Mouse (Mus musculus): ENCODE measurements around the gene Cmtm6. TPM values are rescaled to one million over a fixed set of nuclear protein-coding genes. Genes with fewer than 3 reads are reported as not detected.

The Cmtm6 gene
- polyA plus RNA-seq, 1 experiment: 15.2 TPM

- DNase-seq: no peak
- 86% methylated on average over 11 of the region's 11 CpGs for WGBS
- TF ChIP-seq POLR2A (IDR thresholded peaks at IDR 0.05; ENCODE audit: borderline replicate concordance, insufficient read depth, low read length) (no peak), CTCF (IDR thresholded peaks at IDR 0.05; ENCODE audit: borderline replicate concordance, insufficient read depth, low read depth, low read length) (no peak)
These were observed 30.9 kb downstream of the Cmtm6 start for GRCm38 (mm10) chr9:114761848-114762247.

DNA sequence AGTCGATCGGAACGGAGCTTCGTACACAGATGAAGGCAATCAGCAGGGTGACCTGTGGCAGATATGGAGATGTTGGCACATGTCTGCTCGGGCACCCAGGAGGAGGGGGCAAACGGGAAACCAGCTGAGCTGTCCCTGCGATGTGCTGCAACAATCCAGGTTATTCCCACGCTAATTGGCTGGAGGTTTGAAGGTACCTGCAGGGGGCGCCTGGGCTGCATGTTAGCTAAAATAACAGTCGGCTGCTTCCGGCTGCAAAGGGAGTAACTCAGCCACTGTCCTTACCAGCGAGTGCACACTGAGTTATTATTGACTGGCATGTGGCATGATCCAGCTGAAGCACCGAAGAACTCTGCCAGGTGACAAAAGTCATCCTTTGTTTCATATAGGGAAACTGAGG is 32.4 kb downstream of the Cmtm6 start:
- no peak for DNase-seq
- 40% methylated on average over 13 of the region's 13 CpGs for WGBS
- Histone ChIP-seq H3K4me1 (ENCODE audit: control insufficient read depth, insufficient read depth, low read length) (peaks cover 12% of the 10 kb centered on the region), H3K27ac (ENCODE audit: insufficient read depth, low read length) (no peak overlapping the region), H3K4me3 (replicated peaks; ENCODE audit: insufficient read depth, low read depth, low read length) (no peak overlapping the region), H3K27me3 (ENCODE audit: control insufficient read depth, insufficient read depth, low read length) (no peaks in the 10 kb centered on the region)
- TF ChIP-seq POLR2A (IDR thresholded peaks at IDR 0.05; ENCODE audit: borderline replicate concordance, insufficient read depth, low read length) (no peak), CTCF (IDR thresholded peaks at IDR 0.05; ENCODE audit: borderline replicate concordance, insufficient read depth, low read depth, low read length) (peak; percentile 25; the same call in 1 of the 2 replicates)

More at GRCm38 (mm10) chr9:114761848-114762247, 30.9 kb downstream of the Cmtm6 start:
- Histone ChIP-seq H3K4me1 (ENCODE audit: control insufficient read depth, insufficient read depth, low read length) (0 out of 2 replicates have a peak, but pooled peaks cover 3% of the 10 kb centered on the region), H3K27ac (ENCODE audit: insufficient read depth, low read length) (no peak overlapping the region), H3K4me3 (replicated peaks; ENCODE audit: insufficient read depth, low read depth, low read length) (no peak overlapping the region), H3K27me3 (ENCODE audit: control insufficient read depth, insufficient read depth, low read length) (no peaks in the 10 kb centered on the region)

DNA sequence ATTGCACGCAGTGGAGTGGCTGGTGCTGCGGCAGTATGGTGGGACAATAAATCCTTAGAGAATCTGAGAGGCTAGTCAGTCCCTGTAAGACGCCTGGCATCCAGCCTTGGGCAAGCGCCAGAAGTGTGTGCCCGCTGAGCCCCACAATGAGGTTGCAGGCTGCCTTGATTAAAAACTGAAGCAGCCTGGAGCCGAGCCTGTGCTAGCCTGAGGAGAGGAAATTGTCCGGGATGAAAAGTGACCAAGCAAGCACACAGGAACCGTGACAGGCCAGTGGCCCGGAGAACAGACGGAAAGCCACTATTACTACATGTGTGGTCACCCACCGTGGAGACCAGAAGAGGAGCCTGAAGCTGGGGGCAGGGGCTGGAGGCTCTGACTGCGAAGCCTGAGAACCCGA is 36.1 kb downstream of the Cmtm6 start:
- WGBS: 7% methylated on average over 13 of the region's 13 CpGs
- TF ChIP-seq POLR2A (IDR thresholded peaks at IDR 0.05; ENCODE audit: borderline replicate concordance, insufficient read depth, low read length) (no peak), CTCF (IDR thresholded peaks at IDR 0.05; ENCODE audit: borderline replicate concordance, insufficient read depth, low read depth, low read length) (no peak)
- Histone ChIP-seq H3K4me3 (replicated peaks; ENCODE audit: insufficient read depth, low read depth, low read length) (no peak overlapping the region), H3K27ac (ENCODE audit: insufficient read depth, low read length) (no peak overlapping the region), H3K4me1 (ENCODE audit: control insufficient read depth, insufficient read depth, low read length) (peaks cover 12% of the 10 kb centered on the region), H3K27me3 (ENCODE audit: control insufficient read depth, insufficient read depth, low read length) (no peaks in the 10 kb centered on the region)
- peak; percentile 65 to 73 for DNase-seq

DNA sequence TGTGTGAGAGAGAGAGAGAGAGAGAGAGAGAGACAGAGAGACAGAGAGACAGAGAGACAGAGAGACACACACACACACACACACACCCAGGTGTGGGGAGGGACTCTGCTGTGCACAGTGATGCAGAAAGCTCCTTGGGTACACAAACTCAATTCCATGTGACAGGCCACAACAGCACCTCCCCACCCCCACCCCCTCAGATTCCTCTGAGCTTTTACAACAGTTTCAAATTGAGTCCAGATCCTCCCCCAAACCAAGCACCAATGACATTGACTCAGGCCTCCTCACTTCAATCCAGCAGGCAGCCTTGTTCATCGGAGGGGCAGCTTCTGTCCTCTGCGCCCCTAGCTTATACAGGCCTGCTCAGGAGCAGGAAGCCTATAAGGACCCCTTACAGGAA is 36.6 kb downstream of the Cmtm6 start:
- no peak for TF ChIP-seq POLR2A (IDR thresholded peaks at IDR 0.05; ENCODE audit: borderline replicate concordance, insufficient read depth, low read length)
- no peak for TF ChIP-seq CTCF (IDR thresholded peaks at IDR 0.05; ENCODE audit: borderline replicate concordance, insufficient read depth, low read depth, low read length)
- H3K27ac ChIP-seq (ENCODE audit: insufficient read depth, low read length): no peak overlapping the region
- 73% methylated on average over 2 of the region's 2 CpGs for WGBS

DNA sequence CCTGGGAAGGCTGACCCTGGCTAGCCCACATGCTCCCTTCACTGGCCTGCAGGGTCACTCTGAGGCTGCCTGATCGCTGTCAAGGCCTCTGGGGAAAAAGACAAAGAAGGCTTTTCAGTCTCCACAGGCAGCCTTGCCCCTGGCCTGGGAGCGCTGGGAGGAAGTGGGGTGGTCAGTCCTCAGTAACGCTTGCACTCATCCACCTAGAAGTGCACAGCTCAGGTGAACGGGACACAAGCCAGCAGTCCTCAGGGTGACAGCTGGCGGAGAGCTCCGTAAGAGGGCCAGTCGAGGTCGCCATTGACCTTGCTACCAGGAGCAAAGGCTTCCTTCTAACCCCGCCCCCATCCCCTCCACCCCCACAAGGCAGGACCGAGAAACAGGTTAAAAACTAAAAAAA is 37.1 kb downstream of the Cmtm6 start:
- Histone ChIP-seq H3K4me3 (replicated peaks; ENCODE audit: insufficient read depth, low read depth, low read length) (no peak overlapping the region), H3K27ac (ENCODE audit: insufficient read depth, low read length) (no peak overlapping the region), H3K4me1 (ENCODE audit: control insufficient read depth, insufficient read depth, low read length) (peaks cover 12% of the 10 kb centered on the region), H3K27me3 (ENCODE audit: control insufficient read depth, insufficient read depth, low read length) (no peaks in the 10 kb centered on the region)
- no peak for DNase-seq
- TF ChIP-seq CTCF (IDR thresholded peaks at IDR 0.05; ENCODE audit: borderline replicate concordance, insufficient read depth, low read depth, low read length) (no peak), POLR2A (IDR thresholded peaks at IDR 0.05; ENCODE audit: borderline replicate concordance, insufficient read depth, low read length) (no peak)
- WGBS: 72% methylated on average over 10 of the region's 10 CpGs

More for the DNA sequence above, 36.6 kb downstream of the Cmtm6 start:
- Histone ChIP-seq H3K4me3 (replicated peaks; ENCODE audit: insufficient read depth, low read depth, low read length) (no peak overlapping the region), H3K4me1 (ENCODE audit: control insufficient read depth, insufficient read depth, low read length) (peaks cover 12% of the 10 kb centered on the region), H3K27me3 (ENCODE audit: control insufficient read depth, insufficient read depth, low read length) (no peaks in the 10 kb centered on the region)
- no peak for DNase-seq

- no peak overlapping the region for H3K27ac ChIP-seq (ENCODE audit: insufficient read depth, low read length)
- H3K4me1 ChIP-seq (ENCODE audit: control insufficient read depth, insufficient read depth, low read length): peaks cover 19% of the 10 kb centered on the region
- TF ChIP-seq POLR2A (IDR thresholded peaks at IDR 0.05; ENCODE audit: borderline replicate concordance, insufficient read depth, low read length) (no peak), CTCF (IDR thresholded peaks at IDR 0.05; ENCODE audit: borderline replicate concordance, insufficient read depth, low read depth, low read length) (no peak)
- H3K4me3 ChIP-seq (replicated peaks; ENCODE audit: insufficient read depth, low read depth, low read length): no peak overlapping the region
- 91% methylated on average over 4 of the region's 4 CpGs for WGBS
- no peak for DNase-seq
- no peaks in the 10 kb centered on the region for H3K27me3 ChIP-seq (ENCODE audit: control insufficient read depth, insufficient read depth, low read length)
These were observed 39.3 kb downstream of the Cmtm6 start for GRCm38 (mm10) chr9:114770224-114770623.

DNA sequence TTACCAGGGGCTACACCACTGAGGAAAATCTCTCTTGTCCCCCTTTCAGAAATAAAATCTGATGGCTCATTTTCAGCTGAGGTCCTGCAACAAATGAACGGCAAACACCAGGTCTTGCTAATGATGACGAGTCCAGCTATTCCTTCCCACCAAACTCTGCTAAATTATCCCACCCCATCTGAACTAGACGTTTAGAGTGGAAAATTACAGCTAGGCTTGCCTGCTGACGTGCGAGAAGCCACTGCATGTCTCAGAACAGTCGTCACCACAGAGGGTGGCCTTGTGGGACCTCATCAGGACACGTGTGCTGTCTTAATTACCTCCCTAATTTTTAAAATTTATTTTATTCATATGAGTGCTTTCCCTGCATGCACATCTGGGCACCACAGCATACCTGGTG is 40.6 kb downstream of the Cmtm6 start:
- 91% methylated on average over 7 of the region's 7 CpGs for WGBS
- H3K4me1 ChIP-seq (ENCODE audit: control insufficient read depth, insufficient read depth, low read length): peaks cover 23% of the 10 kb centered on the region
- TF ChIP-seq CTCF (IDR thresholded peaks at IDR 0.05; ENCODE audit: borderline replicate concordance, insufficient read depth, low read depth, low read length) (no peak), POLR2A (IDR thresholded peaks at IDR 0.05; ENCODE audit: borderline replicate concordance, insufficient read depth, low read length) (no peak)
- no peak overlapping the region for H3K27ac ChIP-seq (ENCODE audit: insufficient read depth, low read length)
- no peak overlapping the region for H3K4me3 ChIP-seq (replicated peaks; ENCODE audit: insufficient read depth, low read depth, low read length)
- DNase-seq: no peak
- no peaks in the 10 kb centered on the region for H3K27me3 ChIP-seq (ENCODE audit: control insufficient read depth, insufficient read depth, low read length)

GRCm38 (mm10) chr9:114774629-114775028 is 43.7 kb downstream of the Cmtm6 start:
- 59% methylated on average over 6 of the region's 6 CpGs for WGBS
- Histone ChIP-seq H3K27me3 (ENCODE audit: control insufficient read depth, insufficient read depth, low read length) (no peaks in the 10 kb centered on the region), H3K4me1 (ENCODE audit: control insufficient read depth, insufficient read depth, low read length) (peaks cover 11% of the 10 kb centered on the region; the same call in 1 of the 2 replicates), H3K4me3 (replicated peaks; ENCODE audit: insufficient read depth, low read depth, low read length) (no peak overlapping the region), H3K27ac (ENCODE audit: insufficient read depth, low read length) (peak overlapping the region; percentile 45)
- DNase-seq: no peak
- no peak for TF ChIP-seq POLR2A (IDR thresholded peaks at IDR 0.05; ENCODE audit: borderline replicate concordance, insufficient read depth, low read length)
- no peak for TF ChIP-seq CTCF (IDR thresholded peaks at IDR 0.05; ENCODE audit: borderline replicate concordance, insufficient read depth, low read depth, low read length)

Measured in cerebellum, adult 2 months (tissue).